Mouse (Mus musculus) telencephalon, adult 2 months (tissue): ENCODE data around the gene Klk1.

Experiments
- DNase-seq: peaks from one replicate; pipeline ENCODE4 v3.0.0-alpha.2; 2011; ENCODE audit warnings: low read depth, low spot score

Klk1 gene

DNA sequence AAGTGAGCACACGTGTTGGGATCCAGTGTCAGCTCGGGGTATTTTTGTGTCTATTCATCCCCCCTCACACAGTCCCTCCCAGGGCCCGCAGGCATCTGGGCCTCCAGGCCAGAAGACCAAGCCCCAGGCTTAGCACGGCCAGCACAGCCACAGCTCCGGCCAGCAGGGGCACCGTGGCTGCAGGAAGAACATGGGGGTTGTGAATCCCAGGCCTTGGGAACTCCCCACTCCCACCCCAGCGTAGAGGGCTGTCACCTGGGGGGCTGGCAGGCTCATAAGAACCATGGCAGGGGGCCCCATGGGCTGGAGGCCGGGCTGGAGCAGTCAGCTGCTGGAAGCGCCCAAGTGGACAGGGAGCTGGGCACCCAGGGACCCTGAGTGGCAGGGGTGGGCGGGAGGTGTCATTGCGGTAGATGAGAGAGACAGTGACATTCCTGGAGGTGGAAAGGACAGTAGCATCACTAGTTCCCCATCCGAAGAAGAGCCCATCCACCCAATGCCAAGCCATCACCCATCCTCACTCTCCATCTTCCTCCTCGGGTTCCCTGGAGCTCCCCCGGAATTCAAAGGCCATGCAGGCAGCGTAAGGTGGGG, 28.0 kb downstream of the Klk1 start:
- DNase-seq: no peak

DNA sequence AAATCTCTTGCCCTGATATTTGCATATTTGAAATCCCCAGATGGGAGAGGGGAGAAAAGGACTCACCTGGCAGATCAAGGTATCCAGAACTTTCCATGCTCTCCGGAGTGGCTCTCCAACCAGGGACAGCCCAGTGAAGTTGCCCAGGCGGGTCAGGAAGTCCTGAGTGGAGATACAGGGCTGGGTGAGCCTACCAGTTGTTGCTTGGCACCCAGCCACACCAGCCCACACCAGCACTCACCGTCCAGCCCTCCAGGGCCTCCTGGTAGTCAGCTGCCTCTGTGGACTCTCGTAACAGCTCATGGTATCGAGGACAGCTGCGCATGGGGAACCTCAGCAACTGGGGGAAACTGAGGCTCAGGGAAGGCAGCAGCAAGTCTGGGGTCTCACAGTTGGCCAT, 29.8 kb downstream of the Klk1 start:
- DNase-seq: no peak

DNA sequence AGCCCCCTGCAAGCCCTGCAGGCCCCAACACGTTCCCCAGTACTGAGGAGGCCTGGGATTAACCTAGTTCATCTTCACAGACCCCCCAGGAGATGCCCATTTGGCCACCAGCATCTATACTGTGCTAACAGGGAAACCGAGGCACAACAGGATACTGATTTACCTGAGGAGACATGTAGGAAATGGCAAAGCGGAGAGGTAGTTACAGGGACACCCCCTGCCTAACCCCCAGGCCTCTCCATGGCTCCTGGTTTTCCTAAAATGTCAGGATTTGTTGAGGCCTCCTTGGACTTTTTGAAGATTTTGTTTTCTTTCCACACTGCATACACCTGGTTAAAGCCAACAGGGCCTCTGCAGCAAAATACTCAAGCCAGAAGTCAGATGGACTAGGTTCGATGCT, 32.1 kb downstream of the Klk1 start, which contains the start of gene Acp4:
TSS of gene Acp4 (minus strand) at position 101 of the 400 bp plus-strand sequence.
- DNase-seq: no peak

DNA sequence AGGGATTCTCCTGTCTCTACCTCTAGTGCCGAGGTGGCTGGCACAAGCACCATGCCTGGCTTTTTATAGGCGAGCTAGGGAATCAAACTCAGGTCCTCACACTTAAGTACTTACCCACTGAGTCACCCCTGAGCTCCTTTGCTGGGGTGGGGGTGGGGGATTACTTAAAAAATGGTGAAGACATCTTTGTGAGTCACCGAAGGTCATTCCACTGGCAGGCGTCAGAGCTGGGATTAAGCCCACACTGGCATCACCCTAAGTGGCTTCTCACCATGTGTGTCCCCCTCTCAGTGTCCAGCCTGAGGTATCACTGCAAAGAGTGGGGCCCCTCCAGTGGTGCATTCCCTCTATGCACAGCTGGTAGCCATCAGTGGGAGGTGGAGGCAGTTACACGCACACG, 35.2 kb downstream of the Klk1 start:
- no peak for DNase-seq

DNA sequence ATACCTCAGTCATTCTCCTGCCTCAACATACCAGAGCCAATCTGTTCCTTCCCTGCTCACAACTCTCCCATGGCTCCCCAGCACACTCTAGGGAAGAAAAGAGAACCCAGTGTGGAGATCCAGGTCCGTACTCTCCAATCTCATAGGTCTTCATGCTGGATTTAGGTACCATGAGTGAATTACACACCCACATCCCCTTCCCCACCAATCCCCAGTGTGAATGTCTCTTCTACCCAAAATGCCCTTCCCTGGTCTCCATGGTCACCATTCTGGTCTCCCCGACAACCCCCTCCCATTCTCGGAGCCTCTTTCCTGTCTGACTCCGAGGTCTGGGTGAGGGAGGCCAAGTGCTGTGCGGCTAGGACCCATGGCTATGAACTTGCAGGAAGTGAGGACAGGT, 36.0 kb downstream of the Klk1 start, which contains the start of gene Gm15517:
TSS of gene Gm15517 (plus strand) at position 301 of the 400 bp plus-strand sequence.
- no peak for DNase-seq

DNA sequence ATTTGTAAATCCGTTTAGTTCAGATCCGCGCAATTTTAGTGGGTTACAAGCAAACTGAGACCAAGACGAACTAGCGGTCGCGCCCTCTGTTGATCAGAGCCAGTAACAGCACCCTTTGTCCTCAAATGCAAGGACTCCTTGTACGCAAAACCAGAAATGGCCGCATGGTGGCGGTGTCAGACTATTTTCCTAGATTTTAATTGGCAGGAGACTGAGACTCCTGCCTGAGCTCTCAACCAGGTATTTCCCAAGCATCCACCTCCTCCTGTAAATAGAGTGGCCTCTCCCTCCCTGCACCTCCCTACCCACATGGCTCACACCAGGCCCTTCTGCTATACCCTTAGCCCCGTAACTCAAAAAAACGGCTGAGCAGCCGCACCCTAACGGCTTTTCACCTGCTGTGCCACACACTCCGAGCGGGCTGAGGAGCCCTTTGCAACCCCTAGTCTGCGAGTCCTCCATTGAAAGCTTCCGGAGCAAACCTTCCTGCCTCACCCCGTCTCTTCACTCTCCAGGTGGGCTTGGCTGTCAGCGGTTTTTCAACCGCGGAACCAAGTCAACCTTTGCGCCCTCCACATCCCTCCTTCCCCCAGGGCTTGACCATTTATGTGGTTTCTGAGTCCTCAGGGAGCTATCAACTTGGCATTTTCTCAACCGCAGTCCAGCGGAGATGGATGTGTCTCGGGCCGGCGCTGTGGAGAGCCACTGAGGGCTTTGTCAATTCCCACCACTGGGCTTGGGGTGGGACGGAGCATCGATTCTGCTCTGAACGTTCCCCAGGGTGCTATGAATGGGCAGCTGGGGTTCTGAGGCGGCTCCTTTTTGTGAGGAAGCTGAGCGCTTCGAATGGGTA, 37.9 kb downstream of the Klk1 start:
- peak; percentile 86 for DNase-seq

DNA sequence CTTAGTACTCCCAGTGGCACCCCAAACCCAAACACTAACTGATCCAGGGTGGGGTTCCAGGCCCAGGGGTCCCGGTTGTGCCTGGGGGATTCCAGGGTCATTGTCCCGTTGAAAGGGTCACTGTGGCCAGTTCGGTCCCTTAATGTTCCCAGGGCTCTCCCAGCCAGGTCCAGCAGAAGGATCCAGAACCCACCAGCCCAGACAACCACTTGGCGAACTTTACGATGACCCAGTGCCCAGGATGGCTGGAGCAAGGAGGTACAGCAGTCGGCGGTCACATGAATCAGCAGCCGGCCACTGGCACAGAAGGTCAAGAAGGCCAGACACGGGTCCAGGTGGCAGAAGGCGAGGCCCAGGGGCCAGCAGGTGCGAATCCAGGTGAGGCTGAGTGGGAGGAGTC, 43.0 kb downstream of the Klk1 start:
- DNase-seq: no peak

DNA sequence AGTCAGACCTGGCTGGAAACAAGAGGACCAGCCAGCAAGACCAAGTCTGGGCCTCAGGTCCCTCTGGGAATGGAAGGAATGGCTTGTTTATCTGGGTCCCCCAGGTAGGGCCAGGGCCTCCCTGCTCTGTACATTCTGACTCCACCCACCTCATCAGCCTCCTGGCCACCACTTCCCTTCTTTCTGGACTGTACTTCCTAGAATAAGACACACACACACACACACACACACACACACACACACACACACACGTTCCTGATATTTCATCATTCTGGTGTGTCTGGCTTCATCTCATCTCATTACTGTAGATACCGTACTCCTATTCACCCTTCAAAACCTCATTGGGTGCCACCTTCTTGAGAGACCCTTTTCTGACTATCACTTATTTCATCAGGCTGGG, 44.2 kb downstream of the Klk1 start:
- DNase-seq: no peak

DNA sequence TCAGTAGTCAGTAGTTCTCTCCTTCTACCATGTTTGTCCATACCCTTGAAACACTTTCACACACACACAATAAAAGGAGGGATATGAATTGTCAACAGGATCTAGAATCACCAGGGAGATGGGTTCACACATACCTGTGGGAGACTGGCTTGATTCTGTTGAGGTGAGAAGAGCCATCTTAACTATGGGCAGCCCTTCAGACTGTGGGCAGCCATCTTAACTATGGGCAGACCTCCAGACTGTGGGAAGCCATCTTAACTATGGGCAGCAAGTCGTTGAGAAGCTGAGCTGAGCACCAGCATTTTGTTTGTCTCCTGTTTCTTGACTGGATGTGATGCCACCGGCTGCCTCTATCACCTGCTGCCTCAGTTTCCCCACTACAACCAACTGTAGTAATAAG, 46.1 kb downstream of the Klk1 start:
- no peak for DNase-seq

DNA sequence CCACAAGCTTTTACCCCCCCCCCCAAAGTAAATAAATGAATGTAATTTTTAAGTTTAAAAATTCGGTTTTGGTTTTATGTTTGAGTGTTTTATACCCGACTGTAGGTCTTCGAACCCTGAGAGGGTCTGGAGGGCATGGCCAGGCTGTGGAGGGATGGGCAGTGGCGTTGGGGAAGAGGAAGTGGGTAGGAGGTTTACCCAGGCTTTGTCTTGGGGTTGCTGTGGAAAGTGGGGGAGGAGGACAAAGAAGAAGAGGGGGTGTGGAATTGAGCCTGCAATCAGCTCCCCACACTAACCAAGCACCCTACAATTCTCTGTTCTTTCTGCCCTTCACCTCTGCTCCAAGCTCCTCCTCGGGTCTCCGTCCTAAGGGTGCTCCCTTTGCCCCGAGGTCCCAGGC, 47.4 kb downstream of the Klk1 start:
- DNase-seq: no peak

DNA sequence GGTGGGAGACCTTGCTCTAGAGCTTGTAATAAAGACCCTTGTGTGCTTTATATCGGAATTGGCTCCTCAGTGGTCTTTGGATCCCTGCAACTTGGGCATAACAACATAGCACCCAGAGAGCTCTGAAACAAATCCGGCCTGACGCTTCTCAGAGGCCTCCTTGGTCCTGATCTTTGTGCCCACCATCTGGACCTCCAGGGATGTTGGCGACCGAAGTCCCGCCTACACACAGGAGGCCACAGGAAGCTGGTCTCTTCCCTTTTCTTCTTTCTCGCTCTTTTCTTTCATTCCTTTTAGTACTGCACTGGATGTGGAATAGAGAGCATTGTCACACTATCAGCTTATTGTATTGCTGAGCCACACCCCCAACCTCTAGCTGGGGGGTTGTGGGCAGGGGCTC, 48.3 kb downstream of the Klk1 start:
- no peak for DNase-seq

DNA sequence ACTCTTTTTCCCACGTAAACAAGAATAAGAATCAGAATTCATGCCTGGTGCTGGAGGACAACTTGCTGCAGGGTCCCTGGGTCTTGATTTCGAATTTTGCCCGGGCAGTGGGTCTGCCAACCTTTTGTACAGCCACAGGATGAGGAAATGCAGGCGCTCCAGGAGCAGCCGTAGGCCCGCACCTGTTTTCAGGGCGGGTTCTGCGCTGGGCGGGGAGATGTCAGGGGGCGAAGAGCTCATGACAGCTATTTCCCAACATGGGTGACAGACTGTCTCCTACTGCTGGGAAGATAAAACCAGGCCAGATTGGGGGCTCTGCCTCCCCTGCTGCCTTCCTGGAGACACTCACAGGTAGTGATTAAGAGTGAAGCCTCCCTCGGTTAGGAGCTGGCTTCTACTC, 48.9 kb downstream of the Klk1 start:
- DNase-seq: no peak

DNA sequence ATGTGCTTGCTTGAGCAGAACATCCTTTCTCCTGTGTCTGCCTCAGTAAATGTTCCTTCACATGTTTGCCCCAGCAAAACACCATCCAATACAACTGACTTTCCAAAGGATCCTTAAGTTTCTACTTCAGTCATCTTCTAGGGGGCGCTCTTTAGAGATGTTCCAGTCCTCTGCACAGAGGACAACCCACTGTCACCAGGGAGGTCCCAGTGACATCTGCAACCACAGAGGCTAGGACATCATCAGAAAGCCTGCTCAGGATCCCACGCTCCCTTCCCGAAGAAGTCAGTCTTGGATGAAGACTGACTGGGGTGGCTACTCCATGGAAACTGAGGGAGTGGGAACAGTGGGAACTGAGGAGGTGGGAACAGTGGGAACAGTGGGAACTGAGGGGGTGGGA, 50.4 kb downstream of the Klk1 start:
- DNase-seq: no peak

DNA sequence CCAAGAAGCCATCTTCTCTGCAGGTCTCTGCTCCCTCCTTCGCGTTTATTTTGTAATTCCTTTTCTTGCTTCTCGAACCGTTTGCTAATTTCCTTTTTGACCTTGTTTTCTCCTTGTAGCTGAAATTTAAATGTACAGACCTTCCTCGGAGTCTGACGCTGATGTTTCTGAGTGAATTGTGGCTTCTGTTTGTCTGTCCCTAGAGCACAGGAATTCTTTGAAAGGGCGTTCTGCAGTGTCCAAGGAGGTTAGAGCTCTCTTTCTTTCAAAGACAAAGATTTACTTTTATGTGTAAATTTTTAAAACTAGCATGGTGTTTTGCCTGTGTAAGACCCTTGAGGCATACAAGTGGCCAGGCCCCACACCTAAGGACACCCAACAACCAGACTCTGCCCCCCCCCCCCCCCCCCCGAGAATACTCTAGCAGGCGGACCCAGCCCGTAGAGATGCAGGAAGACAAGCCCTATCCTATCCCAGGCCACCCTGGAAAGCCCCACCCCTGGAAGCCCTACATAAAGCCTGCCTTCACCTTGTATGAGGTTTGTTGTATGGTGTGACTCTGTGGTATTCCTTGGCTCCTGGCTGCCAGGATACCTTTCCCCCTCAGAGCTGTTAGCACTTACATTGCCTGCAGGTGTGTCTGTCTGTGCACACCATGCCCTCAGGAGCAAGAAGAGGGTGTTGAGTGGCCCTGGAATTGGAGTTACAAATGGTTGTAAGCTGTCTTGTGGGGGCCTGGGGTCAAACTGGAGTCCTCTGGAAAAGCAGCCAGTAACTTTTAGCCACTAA, 51.5 kb downstream of the Klk1 start:
- no peak for DNase-seq

DNA sequence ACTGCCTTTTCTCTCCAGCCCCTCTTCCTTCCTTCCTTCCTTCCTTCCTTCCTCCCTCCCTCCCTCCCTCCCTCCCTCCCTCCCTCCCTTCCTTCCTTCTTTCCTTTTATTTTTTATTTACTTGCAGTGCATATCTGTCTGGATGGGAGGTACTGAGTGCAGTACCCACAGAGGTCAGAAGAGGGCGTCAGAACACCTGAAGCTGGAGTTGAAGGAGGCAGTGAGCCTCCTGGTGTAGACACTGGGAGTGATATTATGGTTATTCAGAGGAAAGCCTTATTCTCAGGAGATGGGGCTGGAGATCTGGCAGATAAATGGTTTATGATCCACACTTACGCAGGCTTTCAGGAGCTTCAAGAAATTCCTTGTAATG, 52.1 kb downstream of the Klk1 start:
- peak; percentile 22 for DNase-seq
